Mouse (Mus musculus): ENCODE results near the gene Dbh. TPM values are rescaled to one million over a fixed set of nuclear protein-coding genes. Genes with fewer than 3 reads are reported as not detected.

Dbh gene
- polyA plus RNA-seq, 1 experiment = not detected

GRCm38 (mm10) chr2:27179101-27179500 is 14.1 kb downstream of the Dbh start:
- peak overlapping the region; percentile 72 for H3K27ac ChIP-seq (ENCODE audit: insufficient read depth, low read depth, low read length)
- peaks cover 67% of the 10 kb centered on the region for H3K4me1 ChIP-seq (ENCODE audit: control insufficient read depth, insufficient read depth, low read length)
- 29% methylated on average over 8 of the region's 8 CpGs for WGBS
- no peak for TF ChIP-seq POLR2A (IDR thresholded peaks at IDR 0.05; ENCODE audit: insufficient read depth, low read depth, low read length)
- TF ChIP-seq CTCF (IDR thresholded peaks at IDR 0.05; ENCODE audit: insufficient read depth, low read depth, low read length) = no peak
- H3K4me3 ChIP-seq (ENCODE audit: insufficient read depth, low read depth, low read length) = no peak overlapping the region

GRCm38 (mm10) chr2:27181907-27182306 is 16.9 kb downstream of the Dbh start:
- Histone ChIP-seq H3K27ac (ENCODE audit: insufficient read depth, low read depth, low read length) (no peak overlapping the region), H3K4me1 (ENCODE audit: control insufficient read depth, insufficient read depth, low read length) (peaks cover 55% of the 10 kb centered on the region), H3K4me3 (ENCODE audit: insufficient read depth, low read depth, low read length) (no peak overlapping the region)
- no peak for TF ChIP-seq CTCF (IDR thresholded peaks at IDR 0.05; ENCODE audit: insufficient read depth, low read depth, low read length)
- TF ChIP-seq POLR2A (IDR thresholded peaks at IDR 0.05; ENCODE audit: insufficient read depth, low read depth, low read length) = no peak
- WGBS = 68% methylated on average over 4 of the region's 4 CpGs

GRCm38 (mm10) chr2:27183734-27184133 is 18.7 kb downstream of the Dbh start:
- H3K4me3 ChIP-seq (ENCODE audit: insufficient read depth, low read depth, low read length) = no peak overlapping the region
- peaks cover 44% of the 10 kb centered on the region for H3K4me1 ChIP-seq (ENCODE audit: control insufficient read depth, insufficient read depth, low read length)
- TF ChIP-seq CTCF (IDR thresholded peaks at IDR 0.05; ENCODE audit: insufficient read depth, low read depth, low read length) (no peak), POLR2A (IDR thresholded peaks at IDR 0.05; ENCODE audit: insufficient read depth, low read depth, low read length) (no peak)
- WGBS = 79% methylated on average over 12 of the region's 12 CpGs
- no peak overlapping the region for H3K27ac ChIP-seq (ENCODE audit: insufficient read depth, low read depth, low read length)

- TF ChIP-seq CTCF (IDR thresholded peaks at IDR 0.05; ENCODE audit: insufficient read depth, low read depth, low read length) (no peak), POLR2A (IDR thresholded peaks at IDR 0.05; ENCODE audit: insufficient read depth, low read depth, low read length) (no peak)
- 94% methylated on average over 6 of the region's 6 CpGs for WGBS
- H3K27ac ChIP-seq (ENCODE audit: insufficient read depth, low read depth, low read length) = no peak overlapping the region
- peaks cover 23% of the 10 kb centered on the region for H3K4me1 ChIP-seq (ENCODE audit: control insufficient read depth, insufficient read depth, low read length)
- H3K4me3 ChIP-seq (ENCODE audit: insufficient read depth, low read depth, low read length) = no peak overlapping the region
These were observed 22.5 kb downstream of the Dbh start for GRCm38 (mm10) chr2:27187531-27187930.

- 82% methylated on average over 4 of the region's 4 CpGs for WGBS
- TF ChIP-seq CTCF (IDR thresholded peaks at IDR 0.05; ENCODE audit: insufficient read depth, low read depth, low read length) = no peak
- TF ChIP-seq POLR2A (IDR thresholded peaks at IDR 0.05; ENCODE audit: insufficient read depth, low read depth, low read length) = no peak
- peaks cover 9% of the 10 kb centered on the region for H3K4me1 ChIP-seq (ENCODE audit: control insufficient read depth, insufficient read depth, low read length)
- H3K27ac ChIP-seq (ENCODE audit: insufficient read depth, low read depth, low read length) = no peak overlapping the region
- H3K4me3 ChIP-seq (ENCODE audit: insufficient read depth, low read depth, low read length) = no peak overlapping the region
These were observed 25.0 kb downstream of the Dbh start for GRCm38 (mm10) chr2:27189994-27190393.

GRCm38 (mm10) chr2:27198551-27199246 is 33.7 kb downstream of the Dbh start:
- TF ChIP-seq POLR2A (IDR thresholded peaks at IDR 0.05; ENCODE audit: insufficient read depth, low read depth, low read length) = no peak
- no peak for TF ChIP-seq CTCF (IDR thresholded peaks at IDR 0.05; ENCODE audit: insufficient read depth, low read depth, low read length)
- Histone ChIP-seq H3K27ac (ENCODE audit: insufficient read depth, low read depth, low read length) (no peak overlapping the region), H3K4me3 (ENCODE audit: insufficient read depth, low read depth, low read length) (no peak overlapping the region), H3K4me1 (ENCODE audit: control insufficient read depth, insufficient read depth, low read length) (peaks cover 16% of the 10 kb centered on the region)
- WGBS = 52% methylated on average over 5 of the region's 5 CpGs

GRCm38 (mm10) chr2:27200586-27200985 is 35.6 kb downstream of the Dbh start:
- no peak overlapping the region for H3K27ac ChIP-seq (ENCODE audit: insufficient read depth, low read depth, low read length)
- TF ChIP-seq CTCF (IDR thresholded peaks at IDR 0.05; ENCODE audit: insufficient read depth, low read depth, low read length) (no peak), POLR2A (IDR thresholded peaks at IDR 0.05; ENCODE audit: insufficient read depth, low read depth, low read length) (no peak)
- 62% methylated on average over 1 of the region's 1 CpGs for WGBS
- H3K4me1 ChIP-seq (ENCODE audit: control insufficient read depth, insufficient read depth, low read length) = peaks cover 16% of the 10 kb centered on the region
- no peak overlapping the region for H3K4me3 ChIP-seq (ENCODE audit: insufficient read depth, low read depth, low read length)

GRCm38 (mm10) chr2:27205666-27206065 is 40.6 kb downstream of the Dbh start:
- WGBS = 75% methylated on average over 10 of the region's 10 CpGs
- Histone ChIP-seq H3K27ac (ENCODE audit: insufficient read depth, low read depth, low read length) (no peak overlapping the region), H3K4me3 (ENCODE audit: insufficient read depth, low read depth, low read length) (no peak overlapping the region), H3K4me1 (ENCODE audit: control insufficient read depth, insufficient read depth, low read length) (peaks cover 15% of the 10 kb centered on the region)
- no peak for TF ChIP-seq CTCF (IDR thresholded peaks at IDR 0.05; ENCODE audit: insufficient read depth, low read depth, low read length)
- no peak for TF ChIP-seq POLR2A (IDR thresholded peaks at IDR 0.05; ENCODE audit: insufficient read depth, low read depth, low read length)

GRCm38 (mm10) chr2:27206128-27206797 is 41.2 kb downstream of the Dbh start:
- Histone ChIP-seq H3K27ac (ENCODE audit: insufficient read depth, low read depth, low read length) (no peak overlapping the region), H3K4me1 (ENCODE audit: control insufficient read depth, insufficient read depth, low read length) (peaks cover 18% of the 10 kb centered on the region), H3K4me3 (ENCODE audit: insufficient read depth, low read depth, low read length) (no peak overlapping the region)
- 86% methylated on average over 15 of the region's 15 CpGs for WGBS
- TF ChIP-seq POLR2A (IDR thresholded peaks at IDR 0.05; ENCODE audit: insufficient read depth, low read depth, low read length) (no peak), CTCF (IDR thresholded peaks at IDR 0.05; ENCODE audit: insufficient read depth, low read depth, low read length) (no peak)
